Mouse (Mus musculus) 3T3-L1 (cell line): ENCODE results near the gene Rtkn2.

Experiments
- DNase-seq: peaks from one replicate; pipeline ENCODE4 v3.0.0-alpha.2; 2015; ENCODE audit warnings: low read depth, low spot score

Gene Rtkn2

GRCm38 (mm10) chr10:68039641-68040205, 60.4 kb downstream of the Rtkn2 start:
- peak; percentile 33 for DNase-seq

GRCm38 (mm10) chr10:68040394-68040793, 61.0 kb downstream of the Rtkn2 start:
- no peak for DNase-seq

- no peak for DNase-seq
Measured at GRCm38 (mm10) chr10:68043973-68044372, 64.6 kb downstream of the Rtkn2 start.

GRCm38 (mm10) chr10:68044864-68045263, 65.5 kb downstream of the Rtkn2 start:
- DNase-seq, result no peak

GRCm38 (mm10) chr10:68048641-68049305, 69.4 kb downstream of the Rtkn2 start:
- no peak for DNase-seq

- DNase-seq, result no peak
Measured at GRCm38 (mm10) chr10:68050882-68051281, 71.5 kb downstream of the Rtkn2 start.

- DNase-seq, result no peak
Measured at GRCm38 (mm10) chr10:68051316-68051933, 72.1 kb downstream of the Rtkn2 start.

GRCm38 (mm10) chr10:68052307-68052706, 72.9 kb downstream of the Rtkn2 start:
- no peak for DNase-seq

GRCm38 (mm10) chr10:68054131-68054530, 74.8 kb downstream of the Rtkn2 start:
- no peak for DNase-seq

GRCm38 (mm10) chr10:68054706-68055105, 75.3 kb downstream of the Rtkn2 start:
- DNase-seq, result no peak

- no peak for DNase-seq
Measured at GRCm38 (mm10) chr10:68057841-68058240, 78.5 kb downstream of the Rtkn2 start.

GRCm38 (mm10) chr10:68058378-68058777, 79.0 kb downstream of the Rtkn2 start:
- no peak for DNase-seq

- no peak for DNase-seq
Measured at GRCm38 (mm10) chr10:68060590-68061248, 81.3 kb downstream of the Rtkn2 start.

GRCm38 (mm10) chr10:68061249-68061615, 81.9 kb downstream of the Rtkn2 start:
- no peak for DNase-seq

GRCm38 (mm10) chr10:68063806-68064545, 84.6 kb downstream of the Rtkn2 start:
- DNase-seq, result no peak

GRCm38 (mm10) chr10:68064571-68064970, 85.2 kb downstream of the Rtkn2 start:
- no peak for DNase-seq

- no peak for DNase-seq
Measured at GRCm38 (mm10) chr10:68066173-68066572, 86.8 kb downstream of the Rtkn2 start.

GRCm38 (mm10) chr10:68067961-68068360, 88.6 kb downstream of the Rtkn2 start:
- DNase-seq, result no peak

- no peak for DNase-seq
Measured at GRCm38 (mm10) chr10:68068426-68068825, 89.1 kb downstream of the Rtkn2 start.

- DNase-seq, result no peak
Measured at GRCm38 (mm10) chr10:68071041-68071440, 91.7 kb downstream of the Rtkn2 start.

GRCm38 (mm10) chr10:68072626-68073025, 93.3 kb downstream of the Rtkn2 start:
- no peak for DNase-seq

GRCm38 (mm10) chr10:68074291-68074690, 94.9 kb downstream of the Rtkn2 start:
- no peak for DNase-seq
